Mouse (Mus musculus): ENCODE data around the gene Acbd3. TPM values are rescaled to one million over a fixed set of nuclear protein-coding genes. Genes with fewer than 3 reads are reported as not detected.
A peak's percentile ranks its signal among the peaks of the same experiment; 100 is the strongest.

Acbd3 gene
- polyA plus RNA-seq, 1 experiment from 2014 or later, result 21.8 TPM

DNA sequence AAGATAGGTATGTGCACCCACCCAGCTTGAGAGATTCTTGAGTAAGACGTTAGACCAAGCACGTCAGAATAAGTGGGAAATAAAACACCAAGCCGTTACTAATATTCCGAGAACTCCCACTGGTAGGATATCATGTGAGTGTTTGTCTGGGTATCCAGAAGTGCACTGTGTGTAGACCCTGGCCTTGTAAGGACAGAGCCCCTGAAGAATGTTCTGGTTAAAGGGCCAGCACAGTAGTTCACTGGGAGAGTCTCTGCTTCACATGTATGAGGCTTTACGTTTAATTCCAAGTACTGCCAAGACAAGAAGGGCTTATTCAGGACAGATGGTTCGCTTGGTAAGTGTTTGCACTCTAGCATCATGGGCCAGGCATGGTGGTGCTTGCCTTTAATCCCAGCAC, 6.4 kb upstream of the Acbd3 start:
- WGBS, result 88% methylated on average over 6 of the region's 6 CpGs
- no peak overlapping the region for H3K4me2 ChIP-seq (ENCODE audit: low read length)
- H3K4me1 ChIP-seq (ENCODE audit: control insufficient read depth, insufficient read depth, low read depth, low read length), result no peaks in the 10 kb centered on the region
- H3K9ac ChIP-seq (ENCODE audit: low read depth, low read length), result no peak overlapping the region
- no peaks in the 10 kb centered on the region for H3K9me3 ChIP-seq (ENCODE audit: control insufficient read depth, low read length)
- H3K36me3 ChIP-seq (ENCODE audit: control insufficient read depth, insufficient read depth, low read length), result no peaks in the 10 kb centered on the region
- ATAC-seq, result no peak
- no peaks in the 10 kb centered on the region for H3K27me3 ChIP-seq (replicated peaks; ENCODE audit: control insufficient read depth, insufficient read depth, low read length)
- H3K27ac ChIP-seq (ENCODE audit: low read depth, low read length), result no peak overlapping the region
- no peak overlapping the region for H3K4me3 ChIP-seq (ENCODE audit: low read length)

GRCm38 (mm10) chr1:180719951-180720689, 5.7 kb upstream of the Acbd3 start:
- Histone ChIP-seq H3K9ac (ENCODE audit: low read depth, low read length) (no peak overlapping the region), H3K4me3 (ENCODE audit: low read length) (no peak overlapping the region), H3K4me2 (ENCODE audit: low read length) (no peak overlapping the region), H3K27me3 (replicated peaks; ENCODE audit: control insufficient read depth, insufficient read depth, low read length) (no peaks in the 10 kb centered on the region), H3K9me3 (ENCODE audit: control insufficient read depth, low read length) (no peaks in the 10 kb centered on the region), H3K4me1 (ENCODE audit: control insufficient read depth, insufficient read depth, low read depth, low read length) (peaks cover 2% of the 10 kb centered on the region; the same call in 1 of the 2 replicates), H3K36me3 (ENCODE audit: control insufficient read depth, insufficient read depth, low read length) (no peaks in the 10 kb centered on the region), H3K27ac (ENCODE audit: low read depth, low read length) (no peak overlapping the region)
- 48% methylated on average over 5 of the region's 5 CpGs for WGBS
- ATAC-seq, result no peak

DNA sequence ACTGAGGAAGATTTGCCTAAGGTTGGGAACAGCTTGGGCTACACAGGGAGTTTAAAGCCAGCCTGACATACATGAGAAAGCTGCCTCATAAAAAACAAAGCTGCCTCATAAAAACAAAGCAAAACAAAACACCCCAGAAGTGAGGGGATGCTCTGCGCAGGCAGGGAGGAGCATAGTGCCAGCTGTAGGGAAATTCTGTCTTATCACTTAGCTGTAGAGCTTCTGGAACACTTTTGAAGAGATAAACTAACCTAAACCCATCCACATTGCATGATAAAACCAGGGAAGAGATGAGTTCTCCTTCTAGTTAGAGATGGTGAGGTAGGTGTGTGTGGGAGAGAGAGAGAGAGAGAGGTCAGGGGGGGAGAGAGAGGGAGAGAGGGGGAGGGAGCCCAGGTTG, 3.2 kb upstream of the Acbd3 start:
- Histone ChIP-seq H3K9ac (ENCODE audit: low read depth, low read length) (no peak overlapping the region), H3K27me3 (replicated peaks; ENCODE audit: control insufficient read depth, insufficient read depth, low read length) (no peaks in the 10 kb centered on the region), H3K36me3 (ENCODE audit: control insufficient read depth, insufficient read depth, low read length) (no peaks in the 10 kb centered on the region), H3K27ac (ENCODE audit: low read depth, low read length) (no peak overlapping the region), H3K4me3 (ENCODE audit: low read length) (no peak overlapping the region), H3K4me1 (ENCODE audit: control insufficient read depth, insufficient read depth, low read depth, low read length) (peaks cover 12% of the 10 kb centered on the region), H3K4me2 (ENCODE audit: low read length) (no peak overlapping the region), H3K9me3 (ENCODE audit: control insufficient read depth, low read length) (no peaks in the 10 kb centered on the region)
- ATAC-seq, result no peak
- 48% methylated on average over 1 of the region's 1 CpGs for WGBS

DNA sequence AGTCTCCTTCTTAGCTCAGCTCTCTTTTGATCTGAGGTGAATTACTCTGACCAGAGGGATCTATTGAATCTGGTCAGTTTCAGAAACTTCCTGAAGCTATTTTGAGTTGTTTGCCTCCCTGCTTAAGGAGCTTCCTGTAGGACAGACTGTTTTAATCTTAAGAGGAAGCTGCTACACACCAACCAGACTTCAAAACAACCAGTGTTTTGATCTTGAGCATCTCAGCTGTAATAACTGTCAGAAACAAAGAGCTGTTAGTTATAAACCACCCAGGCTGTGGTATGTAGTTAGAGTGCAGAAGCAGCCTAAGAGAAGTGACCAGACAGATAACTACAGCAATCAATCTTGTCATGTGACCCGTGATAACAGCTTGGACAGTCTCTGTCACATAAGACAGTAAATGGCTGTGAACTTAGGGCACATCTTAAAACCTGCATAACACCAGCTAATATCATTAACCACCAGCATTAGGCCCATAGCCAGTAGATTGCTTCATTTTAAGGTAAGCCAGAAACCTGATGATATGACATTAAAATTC, 2.1 kb upstream of the Acbd3 start:
- ATAC-seq, result no peak
- WGBS, result 64% methylated on average over 1 of the region's 1 CpGs

DNA sequence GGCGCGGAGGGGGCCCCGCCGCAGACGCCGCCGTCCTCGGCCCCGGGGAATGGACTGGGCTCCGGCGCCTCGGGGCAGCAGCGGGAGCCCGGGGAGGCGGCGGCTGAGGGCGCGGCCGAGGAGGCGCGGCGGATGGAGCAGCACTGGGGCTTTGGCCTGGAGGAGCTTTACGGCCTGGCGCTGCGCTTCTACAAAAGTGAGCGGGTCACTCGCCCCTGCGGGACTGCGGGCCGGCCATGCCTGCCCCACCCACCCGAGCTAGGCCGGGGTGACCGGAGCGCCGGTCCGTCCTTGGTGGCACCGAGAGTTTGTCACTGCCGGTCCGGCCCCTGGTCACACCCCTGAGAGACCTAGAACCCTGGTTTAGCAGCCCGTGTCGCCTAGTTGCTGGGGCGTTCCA, 340 bp downstream of the Acbd3 start:
- H3K4me1 ChIP-seq (ENCODE audit: control insufficient read depth, insufficient read depth, low read depth, low read length), result peaks cover 26% of the 10 kb centered on the region

More for the DNA sequence above, 2.1 kb upstream of the Acbd3 start:
- Histone ChIP-seq H3K4me1 (ENCODE audit: control insufficient read depth, insufficient read depth, low read depth, low read length) (peaks cover 19% of the 10 kb centered on the region), H3K27ac (ENCODE audit: low read depth, low read length) (no peak overlapping the region), H3K36me3 (ENCODE audit: control insufficient read depth, insufficient read depth, low read length) (no peaks in the 10 kb centered on the region), H3K27me3 (replicated peaks; ENCODE audit: control insufficient read depth, insufficient read depth, low read length) (no peaks in the 10 kb centered on the region), H3K9ac (ENCODE audit: low read depth, low read length) (no peak overlapping the region), H3K4me3 (ENCODE audit: low read length) (no peak overlapping the region), H3K4me2 (ENCODE audit: low read length) (no peak overlapping the region), H3K9me3 (ENCODE audit: control insufficient read depth, low read length) (no peaks in the 10 kb centered on the region)

DNA sequence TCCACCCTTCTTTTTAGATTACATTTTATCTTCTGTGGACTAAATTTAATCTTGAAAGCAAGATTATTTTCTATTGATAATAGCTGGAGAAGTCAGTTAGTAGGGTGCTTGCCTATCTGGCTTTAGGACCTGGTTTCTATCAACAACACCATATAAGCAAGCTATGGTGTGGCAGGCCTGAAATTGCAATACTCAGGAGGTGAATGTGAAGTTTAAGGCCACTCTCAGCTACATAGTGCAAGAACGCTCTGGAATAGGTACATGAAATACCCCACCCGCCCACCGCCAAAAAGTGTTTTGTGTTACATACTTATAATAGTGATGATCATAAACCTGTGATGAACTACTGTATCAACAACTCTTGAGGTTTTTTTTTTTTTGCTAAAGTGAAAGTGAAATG, 3.4 kb downstream of the Acbd3 start:
- ATAC-seq, result no peak

More for the DNA sequence above, 340 bp downstream of the Acbd3 start:
- Histone ChIP-seq H3K27ac (ENCODE audit: low read depth, low read length) (peak overlapping the region; percentile 91), H3K27me3 (replicated peaks; ENCODE audit: control insufficient read depth, insufficient read depth, low read length) (no peaks in the 10 kb centered on the region), H3K4me3 (ENCODE audit: low read length) (peak overlapping the region; percentile 100), H3K9ac (ENCODE audit: low read depth, low read length) (peak overlapping the region; percentile 99), H3K9me3 (ENCODE audit: control insufficient read depth, low read length) (no peaks in the 10 kb centered on the region), H3K4me2 (ENCODE audit: low read length) (peak overlapping the region; percentile 88), H3K36me3 (ENCODE audit: control insufficient read depth, insufficient read depth, low read length) (no peaks in the 10 kb centered on the region)
- ATAC-seq, result peak; percentile 77
- 0% methylated on average over 25 of the region's 42 CpGs for WGBS

DNA sequence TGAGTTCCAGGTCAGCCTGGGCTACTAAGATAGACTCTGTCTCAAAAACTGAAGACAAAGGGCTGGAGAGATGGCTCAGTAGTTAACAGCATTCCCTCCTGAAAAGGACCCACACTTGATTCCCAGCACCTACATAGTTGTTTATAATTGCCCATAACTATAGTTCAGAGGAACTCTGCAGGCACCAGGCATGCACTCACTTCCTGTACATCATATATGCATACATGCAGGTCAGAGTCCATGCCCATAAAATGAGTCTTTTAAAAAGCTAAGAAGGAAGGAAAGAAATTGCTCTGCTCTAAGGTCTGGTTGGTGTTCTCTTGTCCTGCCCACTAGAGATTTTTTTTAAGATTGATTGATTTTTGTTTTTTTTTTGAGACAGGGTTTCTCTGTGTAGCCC, 22.0 kb downstream of the Acbd3 start:
- H3K4me3 ChIP-seq (ENCODE audit: low read length), result no peak overlapping the region
- peaks cover 44% of the 10 kb centered on the region for H3K36me3 ChIP-seq (ENCODE audit: control insufficient read depth, insufficient read depth, low read length)
- no peaks in the 10 kb centered on the region for H3K27me3 ChIP-seq (replicated peaks; ENCODE audit: control insufficient read depth, insufficient read depth, low read length)
- no peak overlapping the region for H3K4me2 ChIP-seq (ENCODE audit: low read length)
- no peaks in the 10 kb centered on the region for H3K4me1 ChIP-seq (ENCODE audit: control insufficient read depth, insufficient read depth, low read depth, low read length)
- no peak overlapping the region for H3K27ac ChIP-seq (ENCODE audit: low read depth, low read length)
- H3K9ac ChIP-seq (ENCODE audit: low read depth, low read length), result no peak overlapping the region
- no peak for ATAC-seq
- no peaks in the 10 kb centered on the region for H3K9me3 ChIP-seq (ENCODE audit: control insufficient read depth, low read length)

More for the DNA sequence above, 3.4 kb downstream of the Acbd3 start:
- Histone ChIP-seq H3K27ac (ENCODE audit: low read depth, low read length) (no peak overlapping the region), H3K27me3 (replicated peaks; ENCODE audit: control insufficient read depth, insufficient read depth, low read length) (no peaks in the 10 kb centered on the region), H3K4me2 (ENCODE audit: low read length) (no peak overlapping the region), H3K36me3 (ENCODE audit: control insufficient read depth, insufficient read depth, low read length) (peaks cover under 1% of the 10 kb centered on the region; the same call in 1 of the 2 replicates), H3K9ac (ENCODE audit: low read depth, low read length) (no peak overlapping the region), H3K4me1 (ENCODE audit: control insufficient read depth, insufficient read depth, low read depth, low read length) (peaks cover 26% of the 10 kb centered on the region), H3K4me3 (ENCODE audit: low read length) (no peak overlapping the region), H3K9me3 (ENCODE audit: control insufficient read depth, low read length) (no peaks in the 10 kb centered on the region)
- WGBS, result 95% methylated on average over 3 of the region's 3 CpGs

- no peak for ATAC-seq
- H3K36me3 ChIP-seq (ENCODE audit: control insufficient read depth, insufficient read depth, low read length), result peaks cover 29% of the 10 kb centered on the region
- no peaks in the 10 kb centered on the region for H3K27me3 ChIP-seq (replicated peaks; ENCODE audit: control insufficient read depth, insufficient read depth, low read length)
- no peak overlapping the region for H3K4me3 ChIP-seq (ENCODE audit: low read length)
- no peaks in the 10 kb centered on the region for H3K4me1 ChIP-seq (ENCODE audit: control insufficient read depth, insufficient read depth, low read depth, low read length)
- H3K27ac ChIP-seq (ENCODE audit: low read depth, low read length), result no peak overlapping the region
- 96% methylated on average over 11 of the region's 11 CpGs for WGBS
- no peaks in the 10 kb centered on the region for H3K9me3 ChIP-seq (ENCODE audit: control insufficient read depth, low read length)
- H3K9ac ChIP-seq (ENCODE audit: low read depth, low read length), result no peak overlapping the region
- no peak overlapping the region for H3K4me2 ChIP-seq (ENCODE audit: low read length)
These were observed 26.3 kb downstream of the Acbd3 start for GRCm38 (mm10) chr1:180752115-180752514.

DNA sequence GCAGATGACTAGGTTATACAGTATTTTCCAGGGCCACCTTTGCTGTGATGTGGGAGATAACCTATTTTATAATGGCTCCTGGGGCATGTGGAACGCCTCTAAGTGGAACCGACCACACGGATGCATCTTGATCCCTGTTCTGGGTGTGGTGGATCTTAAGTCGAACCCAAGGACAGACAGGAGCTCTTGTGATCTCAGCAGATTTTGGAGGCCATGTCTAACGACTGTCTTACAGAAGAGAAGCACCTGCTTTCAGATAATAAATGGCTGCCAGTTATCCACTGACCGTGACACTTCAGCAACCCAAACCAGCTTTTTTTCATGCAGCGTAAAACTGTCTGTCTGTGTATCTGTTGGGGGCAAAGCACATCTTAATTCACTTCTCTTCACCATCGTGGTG, 28.5 kb downstream of the Acbd3 start:
- Histone ChIP-seq H3K4me3 (ENCODE audit: low read length) (no peak overlapping the region), H3K36me3 (ENCODE audit: control insufficient read depth, insufficient read depth, low read length) (peaks cover 19% of the 10 kb centered on the region), H3K9me3 (ENCODE audit: control insufficient read depth, low read length) (no peaks in the 10 kb centered on the region), H3K27me3 (replicated peaks; ENCODE audit: control insufficient read depth, insufficient read depth, low read length) (no peaks in the 10 kb centered on the region), H3K9ac (ENCODE audit: low read depth, low read length) (no peak overlapping the region), H3K27ac (ENCODE audit: low read depth, low read length) (no peak overlapping the region), H3K4me2 (ENCODE audit: low read length) (no peak overlapping the region), H3K4me1 (ENCODE audit: control insufficient read depth, insufficient read depth, low read depth, low read length) (no peaks in the 10 kb centered on the region)
- ATAC-seq, result no peak
- WGBS, result 87% methylated on average over 8 of the region's 8 CpGs

All from hindbrain, embryonic 16.5 days (tissue).